Mouse (Mus musculus): ENCODE results near the gene Zfp791.

GRCm38 (mm10) chr8:85071041-85071440, 51.9 kb downstream of the Zfp791 start:
- TF ChIP-seq TAL1 (IDR thresholded peaks at IDR 0.05; ENCODE audit: low read length) (no peak), GATA1 (IDR thresholded peaks at IDR 0.05; ENCODE audit: low read length) (no peak)
